Mouse (Mus musculus) spleen, postnatal 4 days (tissue): ENCODE results near the gene Tomm5.
"Not testable (repeated sequence)": the region's sequence is repeated elsewhere in the genome, so short reads cannot be mapped to it uniquely, and the experiment has no call there.

Experiments
- DNase-seq, 2 experiments: peaks; one replicate each; pipeline ENCODE4 v3.0.0; 2022; ENCODE audit warnings: low spot score in 2 of 2

Gene Tomm5

GRCm38 (mm10) chr4:45107601-45108277, at the start of gene Tomm5:
Gene Tomm5, minus strand, starts transcription at chr4:45108114.
- peak; percentile 81 to 88 for DNase-seq

DNA sequence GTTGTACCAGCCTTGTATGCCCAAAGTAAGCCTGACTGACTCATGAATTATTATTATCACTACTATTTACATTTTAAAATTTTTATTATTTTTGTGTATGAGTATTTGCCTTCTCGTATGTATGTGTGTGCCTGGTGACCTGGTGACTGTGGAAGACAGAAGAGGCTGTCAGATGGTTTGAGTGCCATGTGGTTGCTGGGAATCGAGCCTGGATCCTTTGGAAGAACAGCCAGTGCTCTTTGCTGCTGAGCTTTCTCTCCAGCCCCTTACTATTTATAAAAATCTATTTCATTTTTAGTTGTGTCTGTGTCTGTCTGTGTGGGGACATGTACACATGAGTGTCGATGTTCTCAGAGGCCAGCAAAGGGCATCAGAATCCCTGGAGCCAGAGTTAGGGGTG, 48.5 kb upstream of the Tomm5 start:
- DNase-seq = no peak

GRCm38 (mm10) chr4:45143005-45143404, 35.1 kb upstream of the Tomm5 start:
- no peak for DNase-seq

DNA sequence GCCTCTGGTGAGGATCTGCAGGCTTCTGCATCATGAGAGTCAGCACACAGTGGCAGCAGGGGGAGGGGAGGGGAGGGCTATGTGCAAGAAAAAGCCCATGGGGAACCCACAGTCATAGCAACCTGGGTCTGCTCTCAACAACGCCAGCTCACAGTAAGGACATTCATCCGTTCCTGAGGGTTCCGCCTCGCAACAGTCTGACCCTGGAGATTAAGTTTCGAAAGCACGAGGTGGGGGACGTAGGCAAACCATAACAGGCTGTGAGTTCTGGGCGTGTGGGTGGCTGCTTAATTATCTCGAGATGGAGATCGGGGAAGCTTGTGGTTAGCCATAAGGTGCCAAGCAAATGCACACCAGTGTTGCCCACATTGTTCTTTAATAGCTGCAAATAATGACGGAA, 34.5 kb upstream of the Tomm5 start:
- no peak for DNase-seq

DNA sequence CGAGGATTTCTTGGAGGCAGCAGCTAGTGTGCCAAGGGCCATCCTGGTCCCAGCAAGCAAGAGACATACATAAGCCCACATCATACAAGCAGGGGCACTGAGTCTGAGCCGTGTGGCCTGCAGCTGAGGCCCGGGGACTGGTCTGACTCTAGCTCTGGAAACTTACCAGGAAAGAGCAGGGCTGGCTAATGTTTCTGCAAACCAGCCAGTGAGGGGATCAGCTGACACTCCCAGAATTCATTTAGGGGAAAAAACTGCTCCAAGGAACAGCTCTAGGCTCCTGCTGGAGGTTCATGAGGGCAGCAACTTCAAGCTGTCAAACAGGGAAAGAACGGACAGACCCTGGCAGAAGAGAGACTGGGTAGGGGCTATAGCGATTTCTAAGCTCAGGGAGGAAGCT, 33.9 kb upstream of the Tomm5 start:
- no peak for DNase-seq

DNA sequence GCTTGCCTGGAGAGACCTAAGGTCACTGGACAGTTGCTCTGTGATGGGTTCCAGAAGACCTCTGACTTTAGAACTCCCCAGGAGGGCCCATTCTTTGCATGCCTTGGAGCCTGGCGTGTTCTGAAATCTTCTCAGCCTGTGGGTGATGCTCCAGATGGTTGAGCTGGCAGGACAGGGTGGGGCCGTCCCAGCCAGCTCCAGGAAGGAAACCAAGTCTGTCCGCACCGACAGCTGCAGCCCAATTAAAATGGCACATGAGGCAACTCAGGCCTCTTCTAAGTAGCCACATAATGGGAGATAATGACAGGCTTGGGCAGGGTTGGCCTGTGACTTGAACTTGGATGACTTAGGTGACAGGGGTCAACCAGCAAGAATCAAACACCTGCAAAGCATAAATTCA, 29.7 kb upstream of the Tomm5 start:
- DNase-seq = no peak

GRCm38 (mm10) chr4:45134471-45134870, 26.6 kb upstream of the Tomm5 start:
- no peak for DNase-seq

- DNase-seq = no peak
Measured at GRCm38 (mm10) chr4:45131021-45131420, 23.1 kb upstream of the Tomm5 start.

DNA sequence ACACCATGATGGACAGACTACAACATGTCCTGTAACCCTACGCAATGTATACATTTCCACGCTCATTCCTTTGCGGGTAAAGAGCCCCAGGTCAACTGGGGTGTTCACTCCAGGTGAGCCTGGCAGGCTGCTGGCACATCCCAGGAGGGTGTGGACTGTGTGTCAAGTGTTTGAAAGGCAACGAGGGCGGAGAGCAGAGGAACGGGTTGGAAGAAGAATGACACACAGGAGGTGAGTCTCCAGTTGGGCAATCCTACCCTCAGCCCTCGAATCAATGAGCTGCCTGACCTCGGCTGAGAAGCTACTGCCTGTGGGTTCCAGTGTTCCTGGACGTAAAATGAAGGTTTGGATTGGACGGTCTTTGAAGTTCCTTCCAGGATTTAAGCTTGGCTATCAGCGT, 13.4 kb upstream of the Tomm5 start:
- DNase-seq = no peak

DNA sequence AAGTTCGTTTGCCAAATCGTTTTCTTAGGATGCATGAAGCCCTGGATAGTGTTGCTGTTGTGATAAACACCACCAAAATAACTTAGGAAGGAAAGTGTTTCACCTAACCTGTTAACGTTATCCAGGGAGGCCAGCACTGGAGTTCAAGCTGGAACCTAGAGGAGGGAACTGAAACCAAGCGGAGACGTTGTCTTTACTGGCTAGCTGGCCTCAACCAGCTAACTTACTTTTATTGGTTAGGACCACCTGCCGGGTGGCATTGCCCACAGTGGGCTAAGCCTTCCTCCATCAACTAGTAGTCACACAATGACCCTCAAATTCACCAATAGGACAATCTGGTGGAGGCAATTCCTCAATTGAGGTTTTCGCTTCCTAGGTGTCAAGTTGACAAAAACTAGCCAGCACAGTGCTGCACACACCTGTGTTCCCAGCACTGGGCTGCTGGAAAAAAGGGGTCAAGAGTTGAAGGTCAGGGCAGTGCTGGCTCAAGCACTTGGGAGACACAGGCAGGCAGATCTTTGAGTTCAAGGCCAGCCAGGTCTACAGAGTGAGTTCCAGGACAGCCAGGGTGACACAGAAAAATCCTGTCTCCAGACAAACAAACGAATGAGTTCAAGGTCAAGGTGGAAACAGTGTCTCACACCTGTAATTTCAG, 669 bp upstream of the Tomm5 start:
- DNase-seq = no peak

- no peak for DNase-seq
Measured at GRCm38 (mm10) chr4:45107066-45107465, 848 bp downstream of the Tomm5 start.

GRCm38 (mm10) chr4:45106409-45106808, 1.5 kb downstream of the Tomm5 start:
- DNase-seq = no peak

- peak; percentile 58 to 87 for DNase-seq
Measured at GRCm38 (mm10) chr4:45097198-45097872, 10.6 kb downstream of the Tomm5 start.

DNA sequence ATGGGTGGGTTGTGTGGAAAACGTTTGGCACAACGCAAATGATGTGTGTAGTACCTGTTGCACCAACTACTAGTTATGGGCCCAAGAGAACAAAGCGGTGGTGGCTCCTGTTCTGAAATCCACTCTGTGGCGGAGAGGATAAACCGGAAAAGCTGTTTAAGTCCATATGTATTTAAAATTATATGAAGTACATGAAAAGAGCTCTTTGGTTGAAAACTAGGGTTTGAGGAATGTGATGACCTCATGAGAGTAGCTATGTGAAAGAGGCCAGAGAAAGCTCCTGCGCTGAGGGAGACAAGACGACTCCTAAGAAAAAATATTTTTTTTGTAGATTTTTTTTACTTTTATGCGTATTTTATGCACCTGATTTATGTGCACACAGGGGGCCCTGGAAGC, 23.0 kb downstream of the Tomm5 start:
- no peak for DNase-seq

GRCm38 (mm10) chr4:45084021-45084894, 23.7 kb downstream of the Tomm5 start, which contains the start of gene Fbxo10:
Gene Fbxo10, minus strand, starts transcription at chr4:45084604.
- DNase-seq = peak; percentile 93 to 96

GRCm38 (mm10) chr4:45083487-45083886, 24.4 kb downstream of the Tomm5 start:
- no peak for DNase-seq

DNA sequence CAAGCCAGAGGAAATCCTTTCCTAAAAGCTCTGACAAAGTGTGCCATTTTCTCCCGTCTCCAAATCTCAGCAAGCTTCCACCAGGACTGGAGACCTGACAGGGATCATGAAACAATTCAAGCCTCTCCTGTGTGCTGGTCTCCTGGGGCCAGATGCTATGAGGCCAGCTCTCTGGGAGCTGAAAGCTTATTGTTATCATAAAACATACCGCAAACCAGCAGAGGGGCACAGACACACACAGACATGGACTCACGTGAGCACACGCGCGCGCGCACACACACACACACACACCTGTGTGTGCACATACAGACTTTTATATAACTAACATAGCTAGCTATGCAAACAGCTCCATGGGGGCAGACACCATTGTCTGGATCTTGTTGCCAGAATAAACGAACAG, 25.0 kb downstream of the Tomm5 start:
- DNase-seq = no peak

GRCm38 (mm10) chr4:45081041-45081440, 26.9 kb downstream of the Tomm5 start:
- not testable (repeated sequence) for DNase-seq

DNA sequence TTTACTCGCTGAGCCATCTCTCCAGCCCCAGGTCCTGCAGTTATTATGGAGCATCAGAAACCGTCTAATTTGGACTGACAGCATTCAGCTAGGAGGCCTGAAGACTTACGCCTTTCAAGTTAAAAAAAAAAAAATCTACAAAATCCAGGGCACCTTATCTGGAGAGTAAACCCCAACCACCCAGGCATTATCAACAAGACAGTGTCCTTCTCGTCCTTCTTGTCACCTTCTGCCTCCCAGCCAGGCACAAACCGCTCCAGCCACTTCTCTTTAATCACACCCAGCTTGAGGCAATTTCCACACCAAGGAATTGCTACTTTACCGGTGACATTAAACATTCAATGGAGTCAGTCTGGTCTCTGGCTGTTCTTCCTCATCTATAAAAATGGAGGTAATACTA, 34.4 kb downstream of the Tomm5 start:
- DNase-seq = peak in 1 of 2 experiments; percentile 28

GRCm38 (mm10) chr4:45072261-45072973, 35.5 kb downstream of the Tomm5 start:
- no peak for DNase-seq

GRCm38 (mm10) chr4:45067742-45068141, 40.2 kb downstream of the Tomm5 start:
- peak in 1 of 2 experiments; percentile 21 for DNase-seq
